Mouse (Mus musculus) left cerebral cortex, postnatal 14 days (tissue): ENCODE measurements at regions not wholly inside any gene's neighbourhood (a gene's known extent, or its start where the extent isn't known, plus 50 kb on each side); places are given as distances from the start of the nearest gene placed in this dataset.
A peak's percentile ranks its signal among the peaks of the same experiment; 100 is the strongest.

ENCODE experiments used
- DNase-seq, 2 experiments: peaks; one replicate each; pipeline ENCODE4 v3.0.0; 2021 to 2022; ENCODE audit warnings: low spot score in 2 of 2, mixed read lengths in 1 of 2
- intact Hi-C: fragments of 180-260 bp; cut with DNase I; formaldehyde crosslinking; loops from one replicate; pipeline ENCODE4 v1.15.1; 2025

DNA sequence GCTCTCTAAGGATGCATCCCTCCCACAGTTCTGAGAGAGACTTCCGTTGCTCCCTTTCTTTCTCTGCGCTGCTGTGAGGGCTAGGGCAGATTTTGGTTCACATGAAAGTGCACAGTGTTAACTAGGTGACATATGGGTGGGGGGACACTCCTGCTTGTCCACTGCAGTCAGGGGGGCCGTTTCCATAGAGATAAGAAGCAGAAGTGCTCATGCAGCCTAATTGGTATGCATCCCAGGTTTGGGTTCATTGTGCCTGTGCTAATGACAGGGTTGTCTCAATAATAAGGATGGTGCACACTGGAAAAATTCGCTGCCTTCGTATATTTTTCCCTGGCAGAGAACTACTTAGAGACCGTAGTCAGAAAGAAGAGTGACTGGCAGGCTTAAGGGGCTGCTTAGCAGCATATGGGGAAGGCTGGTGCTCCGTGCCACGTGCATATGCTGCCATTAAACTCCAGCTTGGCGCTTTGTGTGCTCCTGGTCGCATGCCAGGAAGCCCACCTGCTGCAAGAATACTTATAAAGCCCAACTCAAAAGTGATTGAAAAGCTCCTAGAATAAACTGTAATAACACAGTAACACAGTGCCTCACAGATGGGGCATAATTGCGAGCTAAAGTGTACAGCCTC, 152.1 kb upstream of the A230072I06Rik start:
- peak; percentile 43 to 50 for DNase-seq
- intact Hi-C loops: no loop called here

- intact Hi-C loops: no loop called here
- DNase-seq: peak in 1 of 2 experiments; percentile 26
Observed at GRCm38 (mm10) chr8:12127106-12127800, 151.4 kb upstream of the A230072I06Rik start.

GRCm38 (mm10) chr8:12127801-12128490, 150.7 kb upstream of the A230072I06Rik start:
- intact Hi-C loops: no loop called here
- DNase-seq: no peak

DNA sequence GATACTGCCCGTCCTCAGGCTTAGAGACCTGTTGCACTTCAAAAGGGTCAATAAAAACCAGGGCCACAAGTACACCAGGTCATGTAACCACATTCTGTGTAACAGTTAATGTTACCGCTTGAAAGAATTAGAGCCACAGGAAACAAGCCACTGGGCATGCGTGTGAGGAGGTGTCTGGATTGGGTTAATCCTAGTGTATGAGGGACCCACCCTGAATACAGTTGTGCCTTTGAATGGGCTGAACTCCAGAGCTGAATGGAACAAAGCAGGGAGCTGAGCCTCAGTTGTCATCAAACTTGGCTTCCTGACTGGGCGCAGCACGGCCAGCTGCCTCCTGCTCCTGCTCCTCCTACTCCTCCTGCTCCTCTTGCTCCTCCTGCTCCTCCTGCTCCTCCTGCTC, 148.0 kb upstream of the A230072I06Rik start:
- intact Hi-C loops: no loop called here
- DNase-seq: no peak

- no peak for DNase-seq
- intact Hi-C loops: no loop called here
Observed at GRCm38 (mm10) chr8:12134200-12134599, 144.4 kb upstream of the A230072I06Rik start.

DNA sequence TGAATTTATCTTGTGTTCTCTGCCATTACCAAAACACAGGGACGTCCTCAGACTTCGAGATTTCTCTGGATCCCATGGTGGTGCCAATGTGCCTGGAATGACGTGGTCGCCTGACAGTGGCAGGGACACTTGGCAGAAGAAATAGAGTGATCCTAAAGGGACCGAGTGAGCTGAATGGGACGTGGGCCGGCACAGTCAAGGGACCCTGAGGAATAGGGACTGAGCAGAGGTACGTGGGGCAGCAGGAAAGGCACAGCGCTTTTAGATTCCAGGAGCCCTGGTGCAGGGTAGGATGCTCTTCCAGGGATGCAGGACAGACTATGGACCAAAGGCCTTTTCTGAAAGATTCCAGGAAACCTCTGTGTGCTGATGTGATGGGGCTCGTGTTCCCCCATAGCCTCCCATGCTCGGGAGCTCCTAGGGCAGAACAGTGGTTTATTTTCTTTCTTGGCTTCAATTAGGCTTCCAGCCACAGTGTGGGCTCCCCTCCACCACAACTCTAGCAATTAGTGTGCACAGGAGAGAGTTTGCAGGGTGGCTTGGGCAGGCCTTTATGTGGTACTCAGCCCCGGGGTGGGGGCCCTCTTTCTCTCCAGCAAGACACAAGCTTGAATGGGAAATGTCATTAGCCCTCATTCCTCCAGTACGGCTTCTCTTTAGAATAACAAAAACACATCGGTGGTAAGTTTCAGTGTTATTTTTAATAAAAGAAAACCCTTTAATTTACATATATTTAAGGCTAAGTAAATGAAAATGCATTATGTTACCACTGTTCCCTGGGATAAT, 143.0 kb upstream of the A230072I06Rik start:
- no peak for DNase-seq
- intact Hi-C loops: no loop called here

GRCm38 (mm10) chr8:12136178-12136455, 142.5 kb upstream of the A230072I06Rik start:
- DNase-seq: no peak
- intact Hi-C loops: no loop called here

GRCm38 (mm10) chr8:12137496-12137895, 141.1 kb upstream of the A230072I06Rik start:
- intact Hi-C loops: no loop called here
- DNase-seq: no peak

DNA sequence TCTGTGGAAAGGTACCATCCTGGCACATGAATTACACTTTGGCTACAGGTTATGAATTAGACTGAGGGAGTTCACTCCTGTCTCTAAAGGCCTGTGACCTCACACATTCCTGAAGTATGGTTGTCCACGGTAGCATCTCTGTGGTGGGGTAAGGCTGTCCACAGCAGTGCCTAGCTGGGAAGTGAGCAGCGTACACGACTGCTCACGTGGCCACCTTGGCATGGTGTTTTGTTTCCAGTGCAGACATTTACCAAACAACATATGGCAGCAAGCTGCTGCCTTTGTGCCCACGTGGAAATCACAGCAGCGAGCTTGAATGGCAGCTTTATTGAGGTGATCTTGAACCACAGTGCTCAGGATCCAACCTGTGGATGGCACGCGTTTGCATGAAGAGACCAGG, 140.7 kb upstream of the A230072I06Rik start:
- intact Hi-C loops: no loop called here
- peak in 1 of 2 experiments; percentile 21 for DNase-seq

- intact Hi-C loops: no loop called here
- no peak for DNase-seq
Observed at GRCm38 (mm10) chr8:12151679-12152078, 126.9 kb upstream of the A230072I06Rik start.

- intact Hi-C loops: no loop called here
- DNase-seq: no peak
Observed at GRCm38 (mm10) chr8:12152825-12153224, 125.8 kb upstream of the A230072I06Rik start.

GRCm38 (mm10) chr8:12156893-12157292, 121.7 kb upstream of the A230072I06Rik start:
- DNase-seq: no peak
- intact Hi-C loops: no loop called here

- no peak for DNase-seq
- intact Hi-C loops: no loop called here
Observed at GRCm38 (mm10) chr8:12158188-12158587, 120.4 kb upstream of the A230072I06Rik start.

GRCm38 (mm10) chr8:12162921-12163705, 115.5 kb upstream of the A230072I06Rik start:
- peak in 1 of 2 experiments; percentile 18 for DNase-seq
- intact Hi-C loops: no loop called here

- intact Hi-C loops: no loop called here
- peak; percentile 44 to 55 for DNase-seq
Observed at GRCm38 (mm10) chr8:12165487-12166152, 113.0 kb upstream of the A230072I06Rik start.

DNA sequence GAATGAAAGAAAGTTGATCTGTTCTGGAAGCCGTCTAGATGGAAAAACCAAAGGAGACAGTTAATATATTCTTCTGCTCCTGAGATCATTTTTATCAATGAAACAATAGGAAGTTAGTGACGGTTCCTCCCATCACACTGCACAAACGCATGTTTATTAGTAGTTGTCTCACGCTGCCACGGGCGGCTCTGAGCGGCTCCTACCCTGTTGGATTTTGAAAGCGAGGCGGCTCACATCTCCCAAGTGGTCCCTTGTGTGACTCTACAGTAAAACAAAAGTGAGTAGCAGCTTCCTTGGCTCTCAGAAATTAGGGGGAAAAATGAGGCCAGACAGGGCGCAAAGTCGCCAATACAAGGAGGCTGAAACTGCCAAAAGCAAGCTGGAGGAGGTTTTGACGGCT, 106.8 kb upstream of the A230072I06Rik start:
- DNase-seq: no peak
- intact Hi-C loops: no loop called here

GRCm38 (mm10) chr8:12175496-12175895, 103.1 kb upstream of the A230072I06Rik start:
- intact Hi-C loops: no loop called here
- no peak for DNase-seq

- intact Hi-C loops: loop anchor here (10.0 kb wide), 1 partner anchor 180 kb away; no protein-coding TSS in a partner anchor
- DNase-seq: no peak
Observed at GRCm38 (mm10) chr8:12184666-12185065, 94.0 kb upstream of the A230072I06Rik start.

DNA sequence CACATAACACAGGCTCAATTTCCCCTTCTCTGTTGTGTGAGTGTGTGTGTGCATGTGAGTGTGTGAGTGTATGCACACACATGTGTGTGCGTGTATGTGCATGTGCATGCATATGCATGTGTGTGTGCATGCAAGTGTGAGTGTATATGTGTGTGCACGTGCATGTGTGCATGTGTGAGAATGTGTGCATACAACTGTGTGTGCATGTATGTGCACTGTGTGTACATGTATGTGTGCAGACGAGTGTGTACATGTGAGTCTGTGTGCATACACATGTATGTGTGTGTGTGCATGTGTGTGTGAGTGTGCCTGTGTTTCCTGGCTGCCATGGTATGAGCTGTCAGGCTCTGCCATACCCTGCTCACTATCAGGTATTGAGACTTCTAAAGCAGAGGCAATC, 91.3 kb upstream of the A230072I06Rik start:
- no peak for DNase-seq
- intact Hi-C loops: loop anchor here (10.0 kb wide), 1 partner anchor 183 kb away; no protein-coding TSS in a partner anchor
